Mouse (Mus musculus) liver, adult 2 months (tissue): ENCODE measurements around the gene Slc35b1.

Experiments
- CTCF ChIP-seq: fragments of 200-500 bp; IDR thresholded peaks from 2 replicates; pipeline ENCODE4 v1.5.1; 2011; ENCODE audit warnings: low read depth, low read length, control low read depth
- POLR2A ChIP-seq: fragments of 200-500 bp; IDR thresholded peaks from 2 replicates; pipeline ENCODE4 v1.6.1; 2011; ENCODE audit warnings: low read length, control low read depth; ENCODE audit not compliant: insufficient read depth; ENCODE audit errors: extremely low read depth

GRCm38 (mm10) chr11:95397843-95398835 is 13.6 kb downstream of the Slc35b1 start:
- TF ChIP-seq CTCF (peak; percentile 74), POLR2A (no peak)
